Mouse (Mus musculus) megakaryocyte progenitor cell, adult 5-6 weeks (primary cell): ENCODE data around the gene Mkrn3. TPM values are rescaled to one million over a fixed set of nuclear protein-coding genes. Genes with fewer than 3 reads are reported as not detected.

ENCODE experiments used
- ATAC-seq: replicated peaks from 2 replicates; pipeline ENCODE4 v1.8.0; 2016; ENCODE audit warnings: mild to moderate bottlenecking, moderate TSS enrichment, inconsistent platforms; ENCODE audit not compliant: poor library complexity
- total RNA-seq, 2 experiments: library from RNA; stranded (forward) in 1 of 2; stranded (reverse) in 1 of 2; fragments of 157-497, 149-512 nt in 1 of 2; fragments of 200-1000 nt in 1 of 2; gene quantifications; 2 replicates each; pipeline versions ENCODE4 v1.2.3 to v1.2.4; 2015 to 2017

Gene Mkrn3
- total RNA-seq, 2 experiments from 2014 or later = 0.32 TPM; not detected in 1

DNA sequence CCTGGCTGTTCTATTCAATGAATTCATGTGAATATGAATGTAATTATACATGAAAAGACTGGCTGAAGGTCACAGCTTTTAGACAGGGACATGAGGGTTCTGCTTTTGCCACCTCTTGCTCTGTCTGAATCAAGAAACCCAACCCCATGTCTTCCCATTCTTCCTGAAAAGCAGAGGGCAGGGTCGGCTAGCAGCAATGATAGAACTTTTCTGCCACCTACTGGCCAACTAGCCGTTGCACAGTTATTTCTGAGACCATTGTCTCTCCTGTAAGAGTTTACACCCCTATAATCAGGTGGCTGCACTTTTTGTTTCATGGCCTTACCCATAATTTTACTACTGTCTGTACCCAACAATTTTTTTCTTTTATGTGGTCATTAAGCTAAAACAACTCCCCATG, 37.5 kb downstream of the Mkrn3 start:
- ATAC-seq = peak; percentile 86

- no peak for ATAC-seq
Measured at GRCm38 (mm10) chr7:62378529-62378928, 41.4 kb downstream of the Mkrn3 start.

DNA sequence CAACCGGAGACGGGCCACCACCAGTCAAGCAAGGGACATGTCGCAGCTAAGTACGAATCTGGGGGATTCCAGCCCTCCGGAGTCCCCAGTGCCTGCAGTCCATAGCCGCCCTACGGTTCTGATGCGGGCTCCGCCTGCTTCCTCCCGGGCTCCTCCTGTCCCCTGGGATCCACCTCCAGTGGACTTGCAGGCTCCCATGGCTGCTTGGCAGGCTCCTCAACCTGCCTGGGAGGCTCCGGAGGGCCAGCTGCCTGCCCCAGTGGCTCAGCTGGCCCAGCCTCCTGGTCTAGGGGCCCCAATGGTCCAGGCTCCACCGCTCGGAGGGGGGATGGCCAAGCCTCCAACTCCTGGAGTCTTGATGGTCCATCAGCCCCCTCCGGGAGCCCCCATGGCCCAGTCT, 42.6 kb downstream of the Mkrn3 start:
- no peak for ATAC-seq

- no peak for ATAC-seq
Measured at GRCm38 (mm10) chr7:62376510-62377304, 43.2 kb downstream of the Mkrn3 start, which contains the start of gene Magel2. Gene Magel2 (plus strand): TSS chr7:62377010.

DNA sequence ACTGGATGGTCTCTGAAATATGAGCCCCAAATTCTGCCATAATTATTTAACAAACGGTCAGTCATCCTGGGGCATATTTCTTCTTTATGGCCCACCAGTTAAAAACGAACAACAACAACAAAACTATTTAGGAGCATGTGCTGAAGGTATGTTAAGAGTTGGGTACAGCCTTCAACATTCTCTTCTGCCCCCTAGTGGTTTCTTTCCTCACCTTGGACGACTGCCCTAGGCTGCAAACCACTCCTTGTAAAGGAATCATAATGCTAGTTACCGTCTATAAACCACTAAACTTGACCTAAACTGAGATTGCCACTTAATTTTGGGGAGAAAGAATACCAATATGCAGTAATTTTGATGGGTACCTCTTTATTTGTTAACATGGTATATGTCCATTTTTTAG, 44.3 kb downstream of the Mkrn3 start:
- no peak for ATAC-seq

Other genes with a start within 250 kb of the Mkrn3 start
- 0.05 TPM in 1 of 2 replicates, not detected in the other for gene Ndn, start 73.6 kb downstream of the Mkrn3 start, total RNA-seq (2015)
- gene Ndn, start 73.6 kb downstream of the Mkrn3 start, total RNA-seq (2017) = not detected in 2 replicates
- not detected in 2 replicates for gene Magel2, start 43.1 kb downstream of the Mkrn3 start, total RNA-seq (2015)
- not detected in 2 replicates for gene Magel2, start 43.1 kb downstream of the Mkrn3 start, total RNA-seq (2017)
- 0.94 and 1.1 TPM in 2 replicates for gene Peg12, start 44.4 kb upstream of the Mkrn3 start, total RNA-seq (2015)
- gene Peg12, start 44.4 kb upstream of the Mkrn3 start, total RNA-seq (2017) = 2.2 and 2.5 TPM in 2 replicates